Mouse (Mus musculus) MN1 (cell line): ENCODE measurements around the gene Afap1l2.
A peak's percentile ranks its signal among the peaks of the same experiment; 100 is the strongest.

Experiments used
- DNase-seq: peaks from one replicate; pipeline ENCODE4 v3.0.0-alpha.2; 2016; ENCODE audit warnings: low spot score

The Afap1l2 gene

GRCm38 (mm10) chr19:56937911-56938310, 70.1 kb downstream of the Afap1l2 start:
- no peak for DNase-seq

GRCm38 (mm10) chr19:56936253-56936652, 71.8 kb downstream of the Afap1l2 start:
- no peak for DNase-seq

GRCm38 (mm10) chr19:56935777-56936176, 72.3 kb downstream of the Afap1l2 start:
- no peak for DNase-seq

GRCm38 (mm10) chr19:56935111-56935510, 72.9 kb downstream of the Afap1l2 start:
- no peak for DNase-seq

GRCm38 (mm10) chr19:56933800-56934199, 74.2 kb downstream of the Afap1l2 start:
- DNase-seq: no peak

- DNase-seq: no peak
These were observed 78.0 kb downstream of the Afap1l2 start for GRCm38 (mm10) chr19:56930029-56930428.

- DNase-seq: peak; percentile 25
These were observed 78.6 kb downstream of the Afap1l2 start for GRCm38 (mm10) chr19:56929392-56929791.

- DNase-seq: no peak
These were observed 86.3 kb downstream of the Afap1l2 start for GRCm38 (mm10) chr19:56921744-56922143.

GRCm38 (mm10) chr19:56920232-56920631, 87.8 kb downstream of the Afap1l2 start:
- no peak for DNase-seq

GRCm38 (mm10) chr19:56919628-56920027, 88.4 kb downstream of the Afap1l2 start:
- DNase-seq: peak; percentile 88

GRCm38 (mm10) chr19:56915084-56915483, 92.9 kb downstream of the Afap1l2 start:
- DNase-seq: no peak

- no peak for DNase-seq
These were observed 93.4 kb downstream of the Afap1l2 start for GRCm38 (mm10) chr19:56914658-56915057.

GRCm38 (mm10) chr19:56913761-56914160, 94.3 kb downstream of the Afap1l2 start:
- DNase-seq: no peak

- no peak for DNase-seq
These were observed 97.5 kb downstream of the Afap1l2 start for GRCm38 (mm10) chr19:56910561-56910960.

- DNase-seq: peak; percentile 65
These were observed 99.4 kb downstream of the Afap1l2 start for GRCm38 (mm10) chr19:56908472-56909270.

- no peak for DNase-seq
These were observed 100.2 kb downstream of the Afap1l2 start for GRCm38 (mm10) chr19:56907850-56908249.

- DNase-seq: no peak
These were observed 102.6 kb downstream of the Afap1l2 start for GRCm38 (mm10) chr19:56905395-56905794.

GRCm38 (mm10) chr19:56904095-56904494, 103.9 kb downstream of the Afap1l2 start:
- no peak for DNase-seq

- no peak for DNase-seq
These were observed 110.4 kb downstream of the Afap1l2 start for GRCm38 (mm10) chr19:56897654-56898053.

- DNase-seq: no peak
These were observed 114.7 kb downstream of the Afap1l2 start for GRCm38 (mm10) chr19:56893326-56893725.

GRCm38 (mm10) chr19:56892586-56892985, 115.4 kb downstream of the Afap1l2 start:
- no peak for DNase-seq

GRCm38 (mm10) chr19:56891438-56891837, 116.6 kb downstream of the Afap1l2 start:
- DNase-seq: no peak

- DNase-seq: no peak
These were observed 119.4 kb downstream of the Afap1l2 start for GRCm38 (mm10) chr19:56888654-56889053.

GRCm38 (mm10) chr19:56887879-56888278, 120.1 kb downstream of the Afap1l2 start:
- no peak for DNase-seq
